Mouse (Mus musculus): Measurements from ENCODE around the gene Rhoh. TPM values are rescaled to one million over a fixed set of nuclear protein-coding genes. Genes with fewer than 3 reads are reported as not detected.

Rhoh gene
- polyA plus RNA-seq, 1 experiment from 2014 or later, result 2.2 TPM

DNA sequence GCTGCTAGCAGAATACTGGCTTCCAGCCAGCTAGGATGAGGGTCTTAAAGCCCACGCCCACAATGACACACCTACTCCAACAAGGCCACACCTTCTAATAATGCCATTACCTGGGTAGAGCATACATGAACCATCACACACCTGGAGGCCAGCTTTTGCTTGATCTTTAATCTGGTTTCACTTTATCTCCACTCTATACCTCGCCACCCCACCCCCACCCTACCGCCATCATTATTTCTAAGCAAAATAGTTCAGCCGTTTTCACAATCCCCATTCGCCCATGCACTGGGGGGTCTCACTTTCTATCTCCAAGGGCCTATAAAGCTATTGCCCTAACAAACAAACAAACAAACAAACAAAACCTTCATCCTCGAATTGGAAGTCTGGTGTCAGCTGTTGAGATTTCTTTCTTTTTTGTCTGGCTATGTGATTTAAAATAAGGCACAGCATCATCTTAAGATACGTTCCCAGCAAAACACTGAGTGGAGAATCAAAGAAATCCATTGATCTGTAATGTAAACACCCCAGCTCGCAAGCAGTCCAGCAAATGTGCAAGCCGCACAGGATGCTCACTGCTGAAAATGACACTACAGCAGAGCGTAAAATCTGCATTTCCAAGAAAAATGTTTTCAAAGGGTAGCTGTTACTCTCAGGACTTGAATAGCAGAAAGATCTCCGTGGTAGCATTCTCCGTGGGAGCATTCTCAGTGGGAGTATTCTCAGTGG is 59.9 kb downstream of the Rhoh start:
- Histone ChIP-seq H3K27me3 (ENCODE audit: control insufficient read depth, insufficient read depth, low read depth, low read length) (no peaks in the 10 kb centered on the region), H3K4me1 (ENCODE audit: control insufficient read depth, low read depth, low read length) (no peaks in the 10 kb centered on the region), H3K4me3 (ENCODE audit: low read depth, low read length) (no peak overlapping the region), H3K4me2 (ENCODE audit: low read depth, low read length) (no peak overlapping the region), H3K9me3 (replicated peaks; ENCODE audit: control insufficient read depth, low read length) (no peaks in the 10 kb centered on the region), H3K9ac (ENCODE audit: low read depth, low read length) (no peak overlapping the region), H3K36me3 (ENCODE audit: control insufficient read depth, insufficient read depth) (no peaks in the 10 kb centered on the region), H3K27ac (ENCODE audit: low read length) (no peak overlapping the region)
- ATAC-seq (ENCODE audit: low read depth), result no peak
- WGBS (ENCODE audit: insufficient replicate concordance), result 65% methylated on average over 12 of the region's 12 CpGs

DNA sequence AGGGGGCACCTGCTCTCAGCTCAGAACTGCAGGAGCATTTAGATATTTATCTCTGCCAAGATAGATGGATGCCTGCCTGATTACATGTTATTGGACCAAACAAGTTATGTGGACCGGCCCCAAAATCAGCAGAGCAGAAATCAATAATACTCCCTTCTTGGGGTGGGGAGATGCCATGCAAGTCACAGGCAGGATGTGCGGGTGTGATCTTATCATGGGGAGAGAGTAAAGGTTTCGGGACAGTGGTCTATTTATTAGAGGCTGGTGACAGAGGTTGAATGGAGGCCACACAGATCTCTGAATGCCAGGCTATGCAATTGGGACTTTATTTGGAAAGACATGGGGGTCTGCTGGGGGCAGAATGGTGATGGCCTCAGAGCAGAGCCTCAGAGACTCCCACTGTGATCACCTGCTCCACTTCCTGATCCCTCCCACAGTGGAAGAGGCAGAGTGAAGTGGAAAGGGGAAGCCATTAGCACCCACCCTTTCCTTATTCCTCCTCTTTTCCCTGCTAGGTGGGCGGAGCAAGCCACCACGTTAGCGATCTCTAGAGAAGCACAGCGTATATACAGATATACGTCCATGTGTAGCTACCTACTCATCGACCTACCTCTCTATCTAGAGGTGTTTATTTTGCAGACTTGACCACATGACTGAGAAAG is 60.6 kb downstream of the Rhoh start:
- Histone ChIP-seq H3K4me2 (ENCODE audit: low read depth, low read length) (no peak overlapping the region), H3K9me3 (replicated peaks; ENCODE audit: control insufficient read depth, low read length) (no peaks in the 10 kb centered on the region), H3K9ac (ENCODE audit: low read depth, low read length) (no peak overlapping the region), H3K27me3 (ENCODE audit: control insufficient read depth, insufficient read depth, low read depth, low read length) (no peaks in the 10 kb centered on the region), H3K4me3 (ENCODE audit: low read depth, low read length) (no peak overlapping the region), H3K36me3 (ENCODE audit: control insufficient read depth, insufficient read depth) (no peaks in the 10 kb centered on the region), H3K27ac (ENCODE audit: low read length) (no peak overlapping the region), H3K4me1 (ENCODE audit: control insufficient read depth, low read depth, low read length) (no peaks in the 10 kb centered on the region)
- no peak for ATAC-seq (ENCODE audit: low read depth)
- WGBS (ENCODE audit: insufficient replicate concordance), result 52% methylated on average over 9 of the region's 9 CpGs

DNA sequence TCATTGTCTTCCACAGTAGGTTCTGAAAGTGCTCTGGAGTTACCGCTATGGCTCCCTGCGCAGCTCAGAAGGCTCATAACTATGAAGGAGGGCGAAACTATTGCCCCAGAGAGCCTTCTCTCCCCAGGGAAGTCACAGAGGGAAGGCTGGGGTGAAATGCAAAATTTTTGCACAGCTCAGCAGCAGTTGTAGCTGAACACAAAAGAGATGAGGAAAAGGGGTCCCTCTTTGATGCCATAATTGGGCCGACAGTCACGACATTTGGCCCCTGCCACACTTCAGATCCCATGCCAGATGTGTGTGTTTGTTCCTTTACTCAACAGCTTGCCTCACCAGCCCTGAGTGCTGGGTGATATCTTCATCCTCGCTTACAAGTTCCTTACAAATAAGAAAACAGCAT is 65.7 kb downstream of the Rhoh start:
- no peak overlapping the region for H3K4me2 ChIP-seq (ENCODE audit: low read depth, low read length)

DNA sequence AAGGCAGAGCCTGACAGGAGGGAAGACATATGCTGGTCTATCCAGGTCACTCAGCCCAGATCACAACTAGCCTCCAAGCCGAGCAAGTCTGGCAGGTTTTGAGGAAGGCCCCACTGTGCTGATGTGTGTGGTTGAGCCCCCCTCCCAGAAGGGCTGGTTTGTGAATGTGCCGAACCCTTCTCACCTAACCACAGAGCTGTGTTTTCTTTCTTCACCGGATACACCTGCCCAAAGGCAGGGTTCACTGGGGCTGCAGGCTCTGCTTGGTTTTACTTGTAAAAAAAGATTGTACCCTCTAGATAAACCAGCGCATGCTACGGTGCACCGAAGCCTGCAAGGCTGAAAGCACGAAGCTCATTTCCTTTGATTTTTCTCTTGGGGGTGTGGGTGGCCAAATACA is 68.1 kb downstream of the Rhoh start:
- H3K27me3 ChIP-seq (ENCODE audit: control insufficient read depth, insufficient read depth, low read depth, low read length), result no peaks in the 10 kb centered on the region
- H3K4me3 ChIP-seq (ENCODE audit: low read depth, low read length), result no peak overlapping the region
- H3K4me1 ChIP-seq (ENCODE audit: control insufficient read depth, low read depth, low read length), result no peaks in the 10 kb centered on the region
- no peak overlapping the region for H3K4me2 ChIP-seq (ENCODE audit: low read depth, low read length)
- H3K36me3 ChIP-seq (ENCODE audit: control insufficient read depth, insufficient read depth), result no peaks in the 10 kb centered on the region
- H3K9ac ChIP-seq (ENCODE audit: low read depth, low read length), result no peak overlapping the region
- WGBS (ENCODE audit: insufficient replicate concordance), result 22% methylated on average over 7 of the region's 7 CpGs
- H3K9me3 ChIP-seq (replicated peaks; ENCODE audit: control insufficient read depth, low read length), result no peaks in the 10 kb centered on the region
- no peak for ATAC-seq (ENCODE audit: low read depth)
- no peak overlapping the region for H3K27ac ChIP-seq (ENCODE audit: low read length)

More for the DNA sequence above, 65.7 kb downstream of the Rhoh start:
- WGBS (ENCODE audit: insufficient replicate concordance), result 69% methylated on average over 6 of the region's 6 CpGs
- no peaks in the 10 kb centered on the region for H3K27me3 ChIP-seq (ENCODE audit: control insufficient read depth, insufficient read depth, low read depth, low read length)
- no peaks in the 10 kb centered on the region for H3K36me3 ChIP-seq (ENCODE audit: control insufficient read depth, insufficient read depth)
- no peaks in the 10 kb centered on the region for H3K9me3 ChIP-seq (replicated peaks; ENCODE audit: control insufficient read depth, low read length)
- no peak overlapping the region for H3K9ac ChIP-seq (ENCODE audit: low read depth, low read length)
- ATAC-seq (ENCODE audit: low read depth), result no peak
- H3K4me3 ChIP-seq (ENCODE audit: low read depth, low read length), result no peak overlapping the region
- no peak overlapping the region for H3K27ac ChIP-seq (ENCODE audit: low read length)
- H3K4me1 ChIP-seq (ENCODE audit: control insufficient read depth, low read depth, low read length), result no peaks in the 10 kb centered on the region

DNA sequence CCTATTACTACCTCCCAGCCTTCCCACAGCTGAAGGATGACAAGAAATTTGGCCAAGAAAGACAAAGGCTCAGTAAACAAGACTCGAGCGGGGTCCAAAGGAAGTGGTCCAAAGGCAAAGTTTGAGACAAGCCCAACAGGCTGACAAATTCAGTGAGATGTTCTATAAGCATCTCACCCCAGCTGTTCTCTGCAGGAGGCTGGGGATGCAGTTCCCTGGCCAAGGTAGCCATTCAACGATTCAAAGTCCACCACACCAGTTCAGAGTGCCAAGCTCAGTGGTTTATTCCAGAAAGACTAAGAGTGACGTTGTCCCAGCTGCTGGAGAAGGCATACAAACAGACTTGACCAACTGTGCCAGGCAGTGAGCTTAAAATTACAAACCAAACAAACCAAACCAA is 69.2 kb downstream of the Rhoh start:
- Histone ChIP-seq H3K9ac (ENCODE audit: low read depth, low read length) (no peak overlapping the region), H3K27ac (ENCODE audit: low read length) (no peak overlapping the region), H3K36me3 (ENCODE audit: control insufficient read depth, insufficient read depth) (no peaks in the 10 kb centered on the region), H3K27me3 (ENCODE audit: control insufficient read depth, insufficient read depth, low read depth, low read length) (no peaks in the 10 kb centered on the region), H3K4me1 (ENCODE audit: control insufficient read depth, low read depth, low read length) (no peaks in the 10 kb centered on the region), H3K4me3 (ENCODE audit: low read depth, low read length) (no peak overlapping the region), H3K4me2 (ENCODE audit: low read depth, low read length) (no peak overlapping the region), H3K9me3 (replicated peaks; ENCODE audit: control insufficient read depth, low read length) (no peaks in the 10 kb centered on the region)
- WGBS (ENCODE audit: insufficient replicate concordance), result 52% methylated on average over 4 of the region's 4 CpGs
- no peak for ATAC-seq (ENCODE audit: low read depth)

- Histone ChIP-seq H3K27me3 (ENCODE audit: control insufficient read depth, insufficient read depth, low read depth, low read length) (no peaks in the 10 kb centered on the region), H3K4me1 (ENCODE audit: control insufficient read depth, low read depth, low read length) (no peaks in the 10 kb centered on the region), H3K36me3 (ENCODE audit: control insufficient read depth, insufficient read depth) (no peaks in the 10 kb centered on the region), H3K4me3 (ENCODE audit: low read depth, low read length) (no peak overlapping the region), H3K9me3 (replicated peaks; ENCODE audit: control insufficient read depth, low read length) (no peaks in the 10 kb centered on the region), H3K4me2 (ENCODE audit: low read depth, low read length) (no peak overlapping the region), H3K27ac (ENCODE audit: low read length) (no peak overlapping the region), H3K9ac (ENCODE audit: low read depth, low read length) (no peak overlapping the region)
- 57% methylated on average over 4 of the region's 4 CpGs for WGBS (ENCODE audit: insufficient replicate concordance)
- no peak for ATAC-seq (ENCODE audit: low read depth)
Measured at GRCm38 (mm10) chr5:65933258-65933657, 72.2 kb downstream of the Rhoh start.

DNA sequence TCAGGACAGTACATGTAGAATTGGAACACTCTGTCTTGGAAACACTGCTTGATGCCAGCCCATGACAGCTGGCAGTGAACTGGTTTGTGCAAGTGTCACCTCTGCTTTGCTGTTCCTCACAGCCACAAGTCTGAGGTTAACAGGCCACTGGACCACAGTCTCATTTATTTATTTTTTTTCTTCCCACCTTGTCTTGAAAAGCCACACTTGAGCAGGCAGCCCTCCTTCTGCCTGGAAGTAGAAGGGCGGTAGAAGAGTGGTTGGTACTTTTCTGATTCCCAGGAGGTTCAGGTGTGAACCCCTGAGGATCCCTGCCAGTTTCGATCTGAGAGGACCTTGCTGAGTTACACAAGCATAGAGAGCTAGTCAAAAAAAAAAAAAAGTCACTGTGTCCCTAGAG is 72.8 kb downstream of the Rhoh start:
- Histone ChIP-seq H3K4me1 (ENCODE audit: control insufficient read depth, low read depth, low read length) (no peaks in the 10 kb centered on the region), H3K27ac (ENCODE audit: low read length) (no peak overlapping the region), H3K4me3 (ENCODE audit: low read depth, low read length) (no peak overlapping the region), H3K27me3 (ENCODE audit: control insufficient read depth, insufficient read depth, low read depth, low read length) (no peaks in the 10 kb centered on the region), H3K9ac (ENCODE audit: low read depth, low read length) (no peak overlapping the region), H3K4me2 (ENCODE audit: low read depth, low read length) (no peak overlapping the region), H3K36me3 (ENCODE audit: control insufficient read depth, insufficient read depth) (no peaks in the 10 kb centered on the region), H3K9me3 (replicated peaks; ENCODE audit: control insufficient read depth, low read length) (no peaks in the 10 kb centered on the region)
- no peak for ATAC-seq (ENCODE audit: low read depth)
- 69% methylated on average over 2 of the region's 2 CpGs for WGBS (ENCODE audit: insufficient replicate concordance)

DNA sequence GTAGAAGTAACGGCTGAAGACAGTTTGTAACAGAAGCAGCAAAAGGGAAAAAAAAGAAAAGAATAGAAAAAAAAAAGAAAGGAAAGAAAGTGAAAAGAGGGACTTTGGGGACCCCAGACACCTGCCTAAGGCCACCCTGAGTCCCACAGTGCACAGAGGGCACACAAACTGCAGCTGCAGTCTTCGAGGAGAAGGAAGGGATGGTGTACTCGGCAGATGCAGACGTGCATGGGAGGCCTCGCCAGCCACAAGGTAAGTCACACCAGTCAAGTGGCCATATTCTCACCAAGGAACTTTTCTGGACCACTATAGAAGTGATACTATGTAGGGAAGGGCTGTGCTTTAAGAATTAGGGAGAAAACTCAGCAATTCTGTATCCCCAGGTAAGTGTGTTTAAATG is 73.8 kb downstream of the Rhoh start, which contains the start of gene Chrna9:
Gene Chrna9 (plus strand): TSS at position 139 of the 400 bp plus-strand sequence.
- Histone ChIP-seq H3K9ac (ENCODE audit: low read depth, low read length) (no peak within 1 kb of the TSS), H3K4me1 (ENCODE audit: control insufficient read depth, low read depth, low read length) (no peaks in the 10 kb centered on the region), H3K36me3 (ENCODE audit: control insufficient read depth, insufficient read depth) (no peaks in the 10 kb centered on the region), H3K4me3 (ENCODE audit: low read depth, low read length) (no peak within 1 kb of the TSS), H3K9me3 (replicated peaks; ENCODE audit: control insufficient read depth, low read length) (no peaks in the 10 kb centered on the region), H3K27me3 (ENCODE audit: control insufficient read depth, insufficient read depth, low read depth, low read length) (no peaks in the 10 kb centered on the region), H3K27ac (ENCODE audit: low read length) (no peak within 1 kb of the TSS), H3K4me2 (ENCODE audit: low read depth, low read length) (no peak within 1 kb of the TSS)
- 68% methylated on average over 5 of the region's 5 CpGs for WGBS (ENCODE audit: insufficient replicate concordance)
- no peak for ATAC-seq (ENCODE audit: low read depth)

DNA sequence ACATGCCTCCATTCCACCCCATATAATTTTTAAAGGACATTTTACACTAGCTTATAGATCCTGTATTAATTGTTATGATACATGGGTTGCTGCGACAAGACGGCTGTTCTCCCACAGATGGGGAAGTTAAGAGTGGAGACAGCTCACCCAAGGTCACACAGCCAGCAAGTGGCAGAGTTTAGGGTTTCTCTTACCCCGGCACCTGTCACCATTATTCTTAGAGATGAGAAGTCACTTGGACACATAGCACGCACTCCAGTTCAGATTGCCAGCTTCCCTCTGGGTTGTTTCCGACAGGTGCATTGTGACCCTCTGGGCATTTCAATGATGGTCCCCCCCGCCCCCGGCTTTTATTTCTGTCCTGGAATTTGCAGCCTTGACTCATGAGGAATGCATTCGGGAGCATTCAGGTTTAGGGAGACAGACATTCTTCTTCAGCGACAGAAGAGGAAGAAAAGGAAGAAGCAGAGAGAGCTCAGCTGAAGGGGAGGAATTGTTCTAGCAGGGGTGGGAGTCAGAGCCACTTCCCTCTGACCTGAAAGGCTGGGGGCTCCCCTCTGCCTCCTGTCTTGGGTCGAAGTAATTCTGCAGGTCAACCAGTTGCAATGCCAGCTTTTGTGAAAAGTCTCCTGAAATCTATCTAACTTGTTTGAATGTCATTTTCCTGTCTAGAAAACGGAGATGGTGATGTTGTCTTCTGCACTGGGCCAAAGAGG is 76.2 kb downstream of the Rhoh start:
- no peaks in the 10 kb centered on the region for H3K36me3 ChIP-seq (ENCODE audit: control insufficient read depth, insufficient read depth)
- H3K27ac ChIP-seq (ENCODE audit: low read length), result no peak overlapping the region
- H3K9ac ChIP-seq (ENCODE audit: low read depth, low read length), result no peak overlapping the region
- no peak overlapping the region for H3K4me2 ChIP-seq (ENCODE audit: low read depth, low read length)
- H3K4me3 ChIP-seq (ENCODE audit: low read depth, low read length), result no peak overlapping the region
- no peaks in the 10 kb centered on the region for H3K27me3 ChIP-seq (ENCODE audit: control insufficient read depth, insufficient read depth, low read depth, low read length)
- WGBS (ENCODE audit: insufficient replicate concordance), result 39% methylated on average over 11 of the region's 11 CpGs
- ATAC-seq (ENCODE audit: low read depth), result no peak
- H3K4me1 ChIP-seq (ENCODE audit: control insufficient read depth, low read depth, low read length), result no peaks in the 10 kb centered on the region
- H3K9me3 ChIP-seq (replicated peaks; ENCODE audit: control insufficient read depth, low read length), result no peaks in the 10 kb centered on the region
